Mouse (Mus musculus) megakaryocyte, embryonic 14.5 days (primary cell): ENCODE measurements around the gene Tmem233.

Source experiments
- FLI1 ChIP-seq: IDR thresholded peaks from 2 replicates; pipeline ENCODE4 v1.6.1; 2012; ENCODE audit warnings: low read length, inconsistent platforms, mixed read lengths
- GATA1 ChIP-seq: IDR thresholded peaks from 3 replicates; pipeline ENCODE4 v1.6.1; 2012; ENCODE audit warnings: mixed read lengths, low read length, inconsistent platforms, borderline replicate concordance

DNA sequence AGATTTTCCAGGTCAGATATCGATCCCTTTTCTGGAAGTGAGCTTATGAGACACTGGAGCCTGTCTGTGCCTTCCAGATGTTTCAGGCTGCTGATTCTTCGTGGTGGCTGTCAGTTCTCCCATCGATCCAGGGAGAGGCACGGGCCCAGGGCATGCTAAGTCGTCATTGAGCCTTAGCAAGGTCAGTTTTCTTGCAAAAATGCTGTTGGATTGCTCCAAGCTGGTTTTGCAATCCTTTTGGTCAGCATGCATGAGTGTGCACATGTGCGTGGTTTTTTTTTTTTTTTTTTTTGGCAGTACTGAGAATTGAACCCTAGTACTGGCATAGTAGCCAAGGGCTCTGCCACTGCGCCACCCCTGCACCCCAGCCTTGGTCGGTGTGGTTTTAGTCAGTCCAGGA is 79.9 kb downstream of the Tmem233 start:
- TF ChIP-seq FLI1 (no peak), GATA1 (no peak)
